Mouse (Mus musculus): ENCODE measurements at regions not wholly inside any gene's neighbourhood (a gene's known extent, or its start where the extent isn't known, plus 50 kb on each side); places are given as distances from the start of the nearest gene placed in this dataset.

DNA sequence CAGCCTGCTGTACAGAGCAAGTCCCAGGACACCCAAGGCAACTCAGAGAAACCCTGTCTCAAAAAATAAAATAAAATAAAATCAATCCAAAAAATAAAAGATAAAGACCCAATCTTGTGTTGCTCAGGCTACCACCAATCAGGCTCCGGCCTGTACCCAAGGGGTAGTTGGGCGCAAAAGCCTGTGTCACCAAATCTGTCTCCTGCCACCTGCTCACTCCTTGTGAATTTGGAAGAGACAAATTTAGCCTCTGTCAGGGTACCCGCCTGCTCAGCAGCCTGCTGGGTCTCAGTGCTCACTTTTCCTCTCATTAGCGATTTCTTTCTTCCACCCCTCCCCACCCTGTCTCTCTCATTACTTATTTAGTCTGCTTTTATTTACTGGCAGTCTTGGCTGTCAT lies 54.6 kb downstream of the Sox4 start:
- ATAC-seq, result peak; percentile 51; the same call in 1 of the 2 replicates
- WGBS, result 74% methylated on average over 4 of the region's 4 CpGs

DNA sequence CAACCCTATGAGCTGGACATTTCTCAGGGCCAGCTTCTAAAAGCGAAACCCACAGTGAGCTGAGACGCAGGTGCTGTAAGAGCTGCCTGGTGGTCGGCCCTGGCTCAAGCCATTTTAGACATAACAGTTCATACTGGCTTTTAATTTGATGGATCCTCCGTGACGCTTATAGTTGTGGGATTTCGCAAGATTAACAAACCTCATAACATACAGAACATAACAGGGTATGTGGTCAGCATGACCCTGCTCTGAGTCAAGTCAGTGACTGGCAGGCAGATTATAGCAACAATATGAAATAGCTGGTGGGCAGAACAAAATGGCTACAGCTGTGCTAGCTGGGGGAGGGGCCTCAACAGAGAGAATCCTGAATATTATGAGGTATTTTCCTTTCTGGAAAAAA lies 60.6 kb downstream of the Sox4 start:
- no peaks in the 10 kb centered on the region for H3K36me3 ChIP-seq (ENCODE audit: poor library complexity, severe bottlenecking)
- H3K4me2 ChIP-seq, result no peak overlapping the region
- peaks cover 3% of the 10 kb centered on the region; the same call in 1 of the 2 replicates for H3K27me3 ChIP-seq
- H3K27ac ChIP-seq, result no peak overlapping the region
- no peak for ATAC-seq
- no peaks in the 10 kb centered on the region for H3K4me1 ChIP-seq
- no peak overlapping the region for H3K4me3 ChIP-seq
- H3K9ac ChIP-seq, result no peak overlapping the region
- H3K9me3 ChIP-seq (replicated peaks), result peaks cover 6% of the 10 kb centered on the region
- WGBS, result 92% methylated on average over 6 of the region's 6 CpGs

More for the DNA sequence above, 54.6 kb downstream of the Sox4 start:
- Histone ChIP-seq H3K36me3 (ENCODE audit: poor library complexity, severe bottlenecking) (no peaks in the 10 kb centered on the region), H3K4me3 (no peak overlapping the region), H3K9me3 (replicated peaks) (peaks cover 6% of the 10 kb centered on the region), H3K27ac (no peak overlapping the region), H3K9ac (no peak overlapping the region), H3K4me1 (no peaks in the 10 kb centered on the region; the same call in 1 of the 2 replicates), H3K4me2 (no peak overlapping the region), H3K27me3 (no peaks in the 10 kb centered on the region)

DNA sequence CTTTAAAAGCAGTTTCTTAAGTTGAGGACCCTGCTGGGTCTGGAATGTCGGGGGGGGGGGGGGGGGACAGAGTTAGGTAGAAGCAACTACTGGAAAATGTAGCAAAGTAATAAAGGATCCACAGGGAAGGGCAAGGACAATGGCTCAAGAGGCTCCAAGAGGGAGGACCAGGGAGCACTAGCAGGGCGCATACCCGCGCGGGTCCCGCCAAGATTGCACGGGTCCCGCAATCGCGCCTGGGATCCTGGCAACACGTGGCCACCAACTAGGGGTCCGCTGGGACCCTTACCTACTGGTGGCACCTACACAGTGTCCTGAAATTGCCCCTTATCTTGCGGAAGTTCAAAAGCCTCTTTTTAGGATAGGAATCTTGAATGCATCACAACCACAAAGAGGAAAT lies 66.4 kb downstream of the Sox4 start:
- Histone ChIP-seq H3K4me2 (peak overlapping the region; percentile 72), H3K9me3 (replicated peaks) (no peaks in the 10 kb centered on the region), H3K27ac (no peak overlapping the region), H3K4me3 (no peak overlapping the region), H3K9ac (no peak overlapping the region), H3K27me3 (peaks cover 14% of the 10 kb centered on the region), H3K36me3 (ENCODE audit: poor library complexity, severe bottlenecking) (no peaks in the 10 kb centered on the region), H3K4me1 (peaks cover 33% of the 10 kb centered on the region)
- 11% methylated on average over 13 of the region's 13 CpGs for WGBS
- no peak for ATAC-seq

DNA sequence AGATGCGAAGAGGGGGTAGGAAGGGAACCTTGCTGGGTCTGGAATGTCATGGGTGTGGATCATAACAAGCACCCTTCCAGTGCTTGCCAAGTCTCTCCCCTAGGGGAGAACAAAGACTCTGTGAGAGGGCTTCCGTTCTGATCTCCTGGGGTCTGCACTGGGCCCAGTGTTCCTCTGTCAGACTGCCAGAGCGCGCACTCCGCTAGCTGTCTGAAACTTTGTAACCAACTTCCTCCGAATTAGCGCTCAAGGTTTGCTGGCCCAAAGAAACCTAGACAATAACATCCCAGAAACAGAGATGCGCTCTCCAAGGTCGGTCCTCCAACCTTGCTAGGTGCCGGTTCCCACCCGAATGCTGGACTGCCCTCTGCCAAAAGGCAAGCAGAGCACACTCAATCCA lies 66.8 kb downstream of the Sox4 start:
- Histone ChIP-seq H3K9me3 (replicated peaks) (no peaks in the 10 kb centered on the region), H3K36me3 (ENCODE audit: poor library complexity, severe bottlenecking) (no peaks in the 10 kb centered on the region), H3K4me2 (peak overlapping the region; percentile 72), H3K9ac (0 out of 2 replicates have a peak overlapping the region, but pooled peaks have one; percentile 23), H3K4me1 (peaks cover 37% of the 10 kb centered on the region), H3K27me3 (peaks cover 14% of the 10 kb centered on the region), H3K4me3 (no peak overlapping the region), H3K27ac (no peak overlapping the region)
- WGBS, result 10% methylated on average over 11 of the region's 11 CpGs
- no peak for ATAC-seq

DNA sequence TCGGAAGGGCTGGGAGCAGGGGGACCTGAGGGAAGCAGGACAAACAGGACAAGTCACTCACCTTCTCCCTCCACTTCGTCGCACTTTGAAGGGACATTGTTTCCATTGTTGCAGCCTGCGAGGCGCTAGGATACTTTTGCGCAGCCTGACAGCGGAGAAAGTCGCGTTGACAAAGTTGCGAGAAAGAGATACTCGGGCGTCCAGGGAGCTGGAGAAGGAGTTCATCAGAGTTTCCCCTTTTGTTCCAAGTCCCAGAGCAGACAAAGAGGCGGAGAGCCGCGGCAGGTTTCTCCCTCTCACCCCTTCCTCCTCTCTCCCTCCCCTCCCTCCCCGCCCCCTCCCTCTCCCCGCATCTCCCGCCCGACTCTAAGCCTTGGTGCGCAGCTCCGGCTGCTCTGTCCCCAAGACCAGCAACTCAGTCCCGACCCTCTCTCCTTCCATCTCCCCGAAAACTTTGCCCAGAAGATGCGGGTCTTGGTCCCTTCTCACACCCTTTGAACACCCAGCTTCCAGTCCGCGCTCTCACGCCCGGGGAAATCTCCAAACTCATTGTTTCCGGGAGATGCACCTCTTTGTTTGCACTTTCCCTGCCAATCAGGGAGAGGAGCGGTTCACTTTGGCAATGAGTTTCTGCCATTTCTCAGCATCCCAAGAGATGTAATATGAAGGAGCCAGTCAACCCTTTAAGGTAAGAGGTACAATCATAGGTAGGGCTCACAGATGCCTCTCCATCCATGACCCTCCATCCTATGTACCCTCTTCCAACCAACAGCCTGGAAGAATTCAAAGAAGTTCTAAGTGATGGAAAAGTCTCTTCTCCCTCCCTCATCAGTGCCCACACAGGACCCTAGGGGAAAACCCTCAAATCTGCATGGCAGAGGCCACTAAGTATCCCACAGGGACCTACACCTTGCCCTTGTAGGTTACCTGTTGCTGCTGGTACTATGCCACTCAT lies 68.2 kb downstream of the Sox4 start:
- no peak overlapping the region; the same call in 1 of the 2 replicates for H3K27ac ChIP-seq
- no peaks in the 10 kb centered on the region for H3K9me3 ChIP-seq (replicated peaks)
- H3K4me2 ChIP-seq, result peak overlapping the region; percentile 72
- WGBS, result 2% methylated on average over 27 of the region's 30 CpGs
- H3K36me3 ChIP-seq (ENCODE audit: poor library complexity, severe bottlenecking), result no peaks in the 10 kb centered on the region
- peak overlapping the region; percentile 85 for H3K9ac ChIP-seq
- peak overlapping the region; percentile 70 for H3K4me3 ChIP-seq
- peak; percentile 78 for ATAC-seq
- H3K27me3 ChIP-seq, result peaks cover 14% of the 10 kb centered on the region
- peaks cover 50% of the 10 kb centered on the region for H3K4me1 ChIP-seq

DNA sequence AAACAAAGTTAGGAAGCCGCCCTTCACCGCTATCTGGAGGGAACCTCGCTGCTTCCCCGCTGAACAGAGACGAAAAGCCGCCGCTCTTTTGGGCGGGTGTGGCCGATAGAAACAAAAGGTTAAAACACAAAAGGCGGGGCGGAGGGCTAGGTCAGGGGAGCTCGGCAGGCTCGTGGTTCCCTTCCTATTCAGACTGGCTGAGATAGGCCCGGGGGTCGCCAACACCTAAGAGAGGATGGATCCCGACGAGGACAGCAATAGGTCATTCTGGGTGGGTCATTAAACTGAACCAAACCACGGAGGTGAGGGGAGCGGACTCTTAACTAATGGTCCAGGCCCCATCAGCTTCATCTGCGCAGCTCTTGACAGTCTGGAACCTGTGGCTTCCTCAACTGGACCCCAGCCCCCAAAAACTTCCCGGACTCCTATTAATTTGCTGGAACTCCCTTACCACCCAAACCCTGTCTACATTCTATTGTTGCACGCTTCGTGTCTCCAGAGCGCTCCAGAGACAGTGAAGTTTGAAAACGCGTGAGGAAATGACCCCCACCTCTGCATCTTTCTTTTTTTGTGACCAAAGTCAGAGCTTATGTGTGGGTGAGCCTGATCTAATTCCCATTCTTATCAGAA lies 69.2 kb downstream of the Sox4 start:
- Histone ChIP-seq H3K4me1 (peaks cover 60% of the 10 kb centered on the region), H3K9ac (peak overlapping the region; percentile 85), H3K27ac (no peak overlapping the region), H3K27me3 (peaks cover 14% of the 10 kb centered on the region), H3K36me3 (ENCODE audit: poor library complexity, severe bottlenecking) (peaks cover 4% of the 10 kb centered on the region; the same call in 1 of the 2 replicates), H3K4me3 (peak overlapping the region; percentile 70), H3K9me3 (replicated peaks) (no peaks in the 10 kb centered on the region), H3K4me2 (peak overlapping the region; percentile 72)
- under 1% methylated on average over 26 of the region's 26 CpGs for WGBS
- peak; percentile 34; the same call in 1 of the 2 replicates for ATAC-seq

DNA sequence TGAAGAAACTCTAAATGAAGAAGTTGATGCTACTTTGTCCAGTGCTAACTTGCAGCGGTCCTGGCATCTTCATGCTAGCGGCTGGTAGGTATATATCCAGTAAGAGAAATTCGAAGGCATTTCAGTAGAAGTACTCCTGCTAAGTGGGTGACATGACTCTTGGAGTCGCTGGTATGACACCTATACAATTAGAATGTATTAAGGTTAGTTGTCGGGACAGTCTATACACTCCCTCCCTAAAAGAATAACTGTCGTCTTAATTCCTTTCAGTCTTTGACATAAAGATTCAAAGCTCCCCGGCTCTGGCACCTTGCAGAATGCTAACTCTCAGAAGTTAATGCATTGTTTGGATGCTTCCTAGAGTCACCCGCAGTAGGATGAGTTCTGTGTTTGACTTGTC lies 70.1 kb downstream of the Sox4 start:
- Histone ChIP-seq H3K4me3 (peak overlapping the region; percentile 70), H3K4me1 (peaks cover 70% of the 10 kb centered on the region), H3K9ac (peak overlapping the region; percentile 85), H3K27me3 (peaks cover 14% of the 10 kb centered on the region), H3K27ac (no peak overlapping the region), H3K36me3 (ENCODE audit: poor library complexity, severe bottlenecking) (peaks cover 4% of the 10 kb centered on the region; the same call in 1 of the 2 replicates), H3K4me2 (peak overlapping the region; percentile 72), H3K9me3 (replicated peaks) (no peaks in the 10 kb centered on the region)
- WGBS, result 27% methylated on average over 8 of the region's 8 CpGs
- ATAC-seq, result no peak

DNA sequence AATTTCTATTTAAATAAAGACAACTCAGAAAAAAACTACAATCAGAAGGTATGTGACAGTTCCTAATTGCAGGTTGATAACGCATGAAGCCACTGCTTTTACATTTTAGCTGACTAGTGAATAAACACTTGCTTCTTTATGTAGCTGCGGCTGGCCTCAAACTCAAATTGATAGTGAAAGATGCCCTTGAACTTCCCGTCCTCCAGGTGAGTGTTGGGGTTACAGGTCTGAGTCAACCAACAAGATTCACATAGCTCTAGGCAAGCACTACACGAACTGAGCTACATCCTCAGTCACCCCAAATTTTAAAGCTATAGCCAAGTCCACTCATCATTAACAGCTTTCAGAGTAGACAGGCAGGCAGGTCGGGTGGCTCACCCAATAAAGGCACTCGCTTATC lies 72.6 kb downstream of the Sox4 start:
- H3K9me3 ChIP-seq (replicated peaks), result no peaks in the 10 kb centered on the region
- peak overlapping the region; percentile 72 for H3K4me2 ChIP-seq
- no peak for ATAC-seq
- peak overlapping the region; percentile 70 for H3K4me3 ChIP-seq
- peak overlapping the region; percentile 53; the same call in 1 of the 2 replicates for H3K9ac ChIP-seq
- peaks cover 77% of the 10 kb centered on the region for H3K4me1 ChIP-seq
- WGBS, result 68% methylated on average over 6 of the region's 6 CpGs
- peaks cover under 1% of the 10 kb centered on the region; the same call in 1 of the 2 replicates for H3K27me3 ChIP-seq
- no peak overlapping the region for H3K27ac ChIP-seq
- H3K36me3 ChIP-seq (ENCODE audit: poor library complexity, severe bottlenecking), result peaks cover 4% of the 10 kb centered on the region; the same call in 1 of the 2 replicates

DNA sequence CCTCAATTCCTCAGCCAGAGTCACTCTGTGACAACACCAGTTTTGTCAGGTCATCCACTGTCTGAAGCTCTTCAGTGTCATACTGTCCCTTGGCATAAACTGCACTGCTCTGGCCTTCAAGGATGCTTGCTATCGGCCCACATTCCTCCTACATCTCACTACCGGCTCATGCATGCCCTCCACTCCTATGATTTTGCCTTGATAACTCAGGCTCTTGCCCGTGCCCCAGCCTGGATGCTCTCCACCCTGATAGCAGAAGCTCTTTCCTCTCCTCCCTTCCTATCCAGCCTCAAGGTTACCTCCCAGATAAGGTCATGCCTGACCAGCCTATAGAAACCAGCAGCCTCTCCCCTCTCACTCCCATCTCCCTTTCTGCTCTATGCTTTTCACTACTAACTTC lies 74.8 kb downstream of the Sox4 start:
- no peak overlapping the region; the same call in 1 of the 2 replicates for H3K9ac ChIP-seq
- ATAC-seq, result no peak
- no peaks in the 10 kb centered on the region for H3K9me3 ChIP-seq (replicated peaks)
- no peaks in the 10 kb centered on the region for H3K27me3 ChIP-seq
- H3K4me1 ChIP-seq, result peaks cover 85% of the 10 kb centered on the region
- H3K27ac ChIP-seq, result no peak overlapping the region
- H3K4me2 ChIP-seq, result peak overlapping the region; percentile 72
- WGBS, result 81% methylated on average over 3 of the region's 3 CpGs
- peaks cover 21% of the 10 kb centered on the region for H3K36me3 ChIP-seq (ENCODE audit: poor library complexity, severe bottlenecking)
- no peak overlapping the region for H3K4me3 ChIP-seq

DNA sequence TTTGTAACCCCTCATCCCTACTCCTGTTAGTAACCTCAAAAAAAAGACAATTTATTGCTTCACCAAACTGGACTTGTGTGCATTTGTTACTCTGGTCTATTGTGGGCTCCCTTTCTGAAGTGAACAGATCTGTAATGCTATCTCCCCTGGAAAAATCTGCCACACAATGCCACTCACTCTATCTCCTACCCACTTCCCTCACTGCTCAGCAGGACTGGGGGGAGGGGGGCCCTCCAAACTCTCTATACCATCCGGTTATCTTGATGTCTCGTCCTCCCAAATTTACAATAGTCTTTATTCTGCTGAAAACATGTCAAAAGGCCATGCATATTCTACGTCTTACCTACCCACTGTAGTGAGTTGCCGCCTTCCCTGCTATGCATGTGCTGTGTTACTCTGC lies 76.7 kb downstream of the Sox4 start:
- ATAC-seq, result 0 out of 2 replicates have a peak, but pooled peaks have one; percentile 22
- no peak overlapping the region for H3K4me3 ChIP-seq
- 61% methylated on average over 4 of the region's 4 CpGs for WGBS
- peaks cover 67% of the 10 kb centered on the region for H3K4me1 ChIP-seq
- no peak overlapping the region for H3K9ac ChIP-seq
- H3K9me3 ChIP-seq (replicated peaks), result no peaks in the 10 kb centered on the region
- H3K27ac ChIP-seq, result no peak overlapping the region
- H3K36me3 ChIP-seq (ENCODE audit: poor library complexity, severe bottlenecking), result peaks cover 40% of the 10 kb centered on the region
- peak overlapping the region; percentile 7; the same call in 1 of the 2 replicates for H3K4me2 ChIP-seq
- no peaks in the 10 kb centered on the region for H3K27me3 ChIP-seq

DNA sequence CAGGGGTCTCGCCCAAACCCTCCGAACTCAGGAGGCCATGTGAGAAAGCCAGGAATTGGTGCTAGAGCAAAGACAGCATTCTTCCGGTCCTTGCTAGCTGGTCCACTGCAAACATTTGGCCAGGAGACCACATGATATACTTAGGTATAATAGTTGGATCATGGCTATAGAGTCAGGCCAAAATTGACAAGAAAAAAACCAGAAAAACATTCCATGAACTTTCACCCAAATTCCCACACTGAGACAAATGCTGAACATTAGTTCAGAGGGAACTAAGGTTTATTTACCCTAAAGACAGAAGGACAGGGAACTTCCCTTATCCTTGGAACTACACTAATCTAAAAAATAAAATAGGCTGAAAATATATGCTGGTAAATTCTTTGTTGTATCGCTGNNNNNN lies 82.8 kb downstream of the Sox4 start:
- ATAC-seq, result no peak
- no peak overlapping the region for H3K4me3 ChIP-seq
- no peaks in the 10 kb centered on the region for H3K27me3 ChIP-seq
- WGBS, result 95% methylated on average over 4 of the region's 4 CpGs
- H3K9me3 ChIP-seq (replicated peaks), result no peaks in the 10 kb centered on the region
- peaks cover 31% of the 10 kb centered on the region for H3K4me1 ChIP-seq
- H3K36me3 ChIP-seq (ENCODE audit: poor library complexity, severe bottlenecking), result peaks cover 82% of the 10 kb centered on the region
- no peak overlapping the region for H3K27ac ChIP-seq
- no peak overlapping the region for H3K4me2 ChIP-seq
- no peak overlapping the region for H3K9ac ChIP-seq

DNA sequence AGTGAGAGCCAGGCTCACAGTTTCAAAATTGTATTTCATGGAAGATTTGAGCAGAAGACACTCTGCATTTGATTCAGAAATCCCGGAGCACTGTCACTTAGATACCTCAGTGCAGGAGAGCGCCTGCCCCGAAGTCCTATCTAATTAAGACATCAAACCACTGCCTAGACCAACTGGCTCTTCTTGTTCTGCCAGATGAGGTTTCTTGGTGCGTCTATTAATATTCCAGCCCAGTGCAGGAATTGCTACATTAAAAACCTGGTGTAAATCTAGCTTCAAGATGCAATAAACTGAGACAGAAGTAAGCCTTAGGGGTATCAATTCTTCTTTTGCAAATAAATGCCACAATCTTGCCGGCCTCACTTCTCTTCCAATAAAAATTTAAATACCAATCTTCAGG lies 86.3 kb downstream of the Sox4 start:
- 77% methylated on average over 5 of the region's 5 CpGs for WGBS
- H3K27me3 ChIP-seq, result no peaks in the 10 kb centered on the region
- H3K4me3 ChIP-seq, result no peak overlapping the region
- no peak overlapping the region for H3K27ac ChIP-seq
- H3K4me1 ChIP-seq, result peaks cover 18% of the 10 kb centered on the region
- 0 out of 2 replicates have a peak, but pooled peaks cover 3% of the 10 kb centered on the region for H3K9me3 ChIP-seq (replicated peaks)
- no peak overlapping the region for H3K4me2 ChIP-seq
- peaks cover 80% of the 10 kb centered on the region for H3K36me3 ChIP-seq (ENCODE audit: poor library complexity, severe bottlenecking)
- no peak for ATAC-seq
- no peak overlapping the region for H3K9ac ChIP-seq
